Mouse (Mus musculus) liver, embryonic 16.5 days (tissue): ENCODE measurements around the gene Olfr482. TPM values are rescaled to one million over a fixed set of nuclear protein-coding genes. Genes with fewer than 3 reads are reported as not detected.

Experiments used
- polyA plus RNA-seq: library from polyadenylated mRNA; unstranded; fragments of >200 nt; fragmentation: Nextera tagmentation; extraction: Ambion mirVana; gene quantifications from 2 replicates; pipeline ENCODE4 v1.2.1, GENCODE M21; 2015

The Olfr482 gene
- polyA plus RNA-seq, 1 experiment from 2014 or later = not detected

Other genes starting within 250 kb of the Olfr482 start
- gene Olfr472, start 199.7 kb downstream of the Olfr482 start, polyA plus RNA-seq = not detected in 2 replicates
- gene Olfr473, start 167.1 kb downstream of the Olfr482 start, polyA plus RNA-seq = not detected in 2 replicates
- gene Olfr474, start 142.9 kb downstream of the Olfr482 start, polyA plus RNA-seq = not detected in 2 replicates
- not detected in 2 replicates for gene Olfr476, start 132.8 kb downstream of the Olfr482 start, polyA plus RNA-seq
- gene Olfr477, start 110.9 kb downstream of the Olfr482 start, polyA plus RNA-seq = not detected in 2 replicates
- gene Olfr478, start 63.6 kb downstream of the Olfr482 start, polyA plus RNA-seq = not detected in 2 replicates
- gene Olfr479, start 46.9 kb downstream of the Olfr482 start, polyA plus RNA-seq = not detected in 2 replicates
- gene Olfr480, start 30.2 kb downstream of the Olfr482 start, polyA plus RNA-seq = not detected in 2 replicates
- gene Olfr481, start 17.7 kb downstream of the Olfr482 start, polyA plus RNA-seq = not detected in 2 replicates
- gene Olfr483, start 3.3 kb upstream of the Olfr482 start, polyA plus RNA-seq = not detected in 2 replicates
- gene Olfr484, start 29.9 kb upstream of the Olfr482 start, polyA plus RNA-seq = not detected in 2 replicates
- not detected in 2 replicates for gene Olfr485, start 62.3 kb upstream of the Olfr482 start, polyA plus RNA-seq
- not detected in 2 replicates for gene Olfr486, start 75.2 kb upstream of the Olfr482 start, polyA plus RNA-seq
- not detected in 2 replicates for gene Olfr487, start 117.0 kb upstream of the Olfr482 start, polyA plus RNA-seq
- not detected in 2 replicates for gene Olfr488, start 160.8 kb upstream of the Olfr482 start, polyA plus RNA-seq
- gene Olfr490, start 191.3 kb upstream of the Olfr482 start, polyA plus RNA-seq = not detected in 2 replicates
- not detected in 2 replicates for gene Olfr491, start 215.9 kb upstream of the Olfr482 start, polyA plus RNA-seq
- not detected in 2 replicates for gene Olfr492, start 226.1 kb upstream of the Olfr482 start, polyA plus RNA-seq
- not detected in 2 replicates for gene Olfr493, start 249.4 kb upstream of the Olfr482 start, polyA plus RNA-seq